In the genomic region with DNA sequence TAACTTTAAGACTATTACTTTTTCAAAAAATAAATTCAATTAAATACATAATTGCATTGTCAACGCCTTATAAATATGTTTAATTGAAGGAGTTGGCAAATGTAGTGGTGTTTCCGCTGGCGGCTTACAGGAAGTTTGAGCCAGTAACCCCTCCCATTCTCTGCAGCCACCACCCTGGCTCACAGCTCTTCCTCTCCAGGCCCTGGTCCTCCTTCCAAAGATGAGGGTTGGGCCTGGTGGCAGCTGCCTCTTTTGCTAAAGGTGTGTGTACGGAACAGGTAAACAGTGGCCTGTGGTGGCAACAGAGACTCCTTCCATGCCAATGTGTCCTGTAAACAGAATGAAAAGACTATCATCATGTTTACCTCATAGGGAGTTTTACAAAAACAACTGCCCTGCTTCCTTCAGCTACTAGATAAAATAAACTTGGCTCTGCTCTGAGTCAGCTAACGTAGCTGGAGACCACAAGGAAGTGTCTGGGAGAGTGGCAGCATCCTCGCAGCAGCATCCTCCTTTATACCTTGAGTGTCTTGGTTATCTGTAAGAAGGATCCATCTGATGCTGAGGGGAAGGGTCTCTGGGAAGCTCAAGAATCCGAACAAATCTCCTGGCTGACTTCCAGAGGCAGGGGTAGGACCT, we compare ENCODE assay signal across 1 mouse cellular context.
TF ChIP-seq lines count a peak whose summit lies in the region.

No protein-coding gene starts in this region.

TF ChIP-seq in MEL, 35 proteins besides CTCF, POLR2A, EP300 and RAD21 (continued from another document):
- TF ChIP-seq MYB (IDR thresholded peaks at IDR 0.05; ENCODE audit: low read depth, low read length) (no peak), KAT2A (conservative IDR thresholded peaks at IDR 0.05; ENCODE audit: low read depth, low read length) (no peak)
